ENCODE assay signal across 15 mouse cellular contexts in the genomic region with DNA sequence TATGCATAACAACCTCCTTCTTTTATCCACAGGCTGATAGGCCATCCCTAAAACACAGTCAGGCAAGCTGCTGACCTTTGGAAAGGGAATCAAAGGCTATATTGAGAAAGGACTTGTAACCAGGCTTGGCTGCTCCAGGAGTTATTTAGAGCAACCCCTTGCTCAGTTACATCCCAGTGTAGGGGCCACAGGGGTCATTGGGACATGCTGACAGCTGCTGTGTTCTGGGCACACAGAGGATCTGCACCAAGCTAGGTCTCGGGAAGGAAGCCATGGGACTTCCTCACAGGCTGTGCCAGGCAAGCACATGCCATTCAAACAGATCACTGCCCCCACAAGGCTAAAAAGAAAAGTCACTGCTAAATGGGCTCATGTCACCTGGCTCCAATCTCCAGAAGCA. TPM values are rescaled to one million over a fixed set of nuclear protein-coding genes. Genes with fewer than 3 reads are reported as not detected.
DNase-seq lines count a peak whose midpoint lies in the region; ATAC-seq and TF ChIP-seq lines count a peak whose summit lies in the region.
"Had no signal": no experiment of that assay in that cellular context is flagged by ENCODE, and none has a peak within 500 bp of the region (broad histone marks: within the 10 kb centered on the region; RNA-seq: fewer than 3 reads in every experiment).

No protein-coding gene starts in this region.

- WGBS in kidney, embryonic 14.5 days, result 40% methylated on average over 1 of the region's 1 CpGs
- 32% methylated on average over 1 of the region's 1 CpGs for WGBS in liver, embryonic 16.5 days (ENCODE audit: insufficient replicate concordance)
- WGBS in thymus, adult 2 months, result 48% methylated on average over 1 of the region's 1 CpGs

- TF ChIP-seq POLR2A in thymus, adult 2 months (IDR thresholded peaks at IDR 0.05; ENCODE audit: control insufficient read depth, extremely low read depth, insufficient read depth, low read length, poor library complexity), result no peak

- H3K27ac ChIP-seq in kidney, embryonic 14.5 days (ENCODE audit: low read depth, low read length), result no peak overlapping the region
- peak overlapping the region; percentile 4; the same call in 1 of the 2 replicates for H3K27ac ChIP-seq in liver, embryonic 16.5 days (ENCODE audit: low read length)
- no peak overlapping the region for H3K27ac ChIP-seq in thymus, adult 2 months (ENCODE audit: control insufficient read depth, insufficient read depth, low read length)
- H3K27ac ChIP-seq: embryonic facial prominence, embryonic 13.5 days; heart, embryonic 13.5 days; limb, embryonic 12.5 days; midbrain, embryonic 15.5 days; neural tube, embryonic 15.5 days had no signal

- no peaks in the 10 kb centered on the region for H3K9me3 ChIP-seq in kidney, embryonic 14.5 days (ENCODE audit: control insufficient read depth, low read length)
- no peaks in the 10 kb centered on the region for H3K9me3 ChIP-seq in liver, embryonic 16.5 days (replicated peaks; ENCODE audit: control insufficient read depth, low read length)
- H3K9me3 ChIP-seq: embryonic facial prominence, embryonic 13.5 days; heart, embryonic 13.5 days; limb, embryonic 12.5 days; midbrain, embryonic 15.5 days; neural tube, embryonic 15.5 days had no signal

- H3K27me3 ChIP-seq in kidney, embryonic 14.5 days (ENCODE audit: control insufficient read depth, insufficient read depth, low read length), result no peaks in the 10 kb centered on the region
- no peaks in the 10 kb centered on the region for H3K27me3 ChIP-seq in liver, embryonic 16.5 days (ENCODE audit: control insufficient read depth, insufficient read depth, low read depth, low read length)
- H3K27me3 ChIP-seq in thymus, adult 2 months (ENCODE audit: control insufficient read depth, insufficient read depth, low read length), result no peaks in the 10 kb centered on the region
- H3K27me3 ChIP-seq: embryonic facial prominence, embryonic 13.5 days; heart, embryonic 13.5 days; limb, embryonic 12.5 days; midbrain, embryonic 15.5 days; neural tube, embryonic 15.5 days had no signal

- no peak for TF ChIP-seq CTCF in thymus, adult 2 months (IDR thresholded peaks at IDR 0.05; ENCODE audit: borderline replicate concordance, control insufficient read depth, extremely low read depth, insufficient read depth, low read length, poor library complexity)

- no peaks in the 10 kb centered on the region for H3K4me1 ChIP-seq in kidney, embryonic 14.5 days (ENCODE audit: control insufficient read depth, insufficient read depth, low read length)
- H3K4me1 ChIP-seq in liver, embryonic 16.5 days (ENCODE audit: control insufficient read depth, low read depth, low read length), result peaks cover 28% of the 10 kb centered on the region
- H3K4me1 ChIP-seq in thymus, adult 2 months (replicated peaks; ENCODE audit: control insufficient read depth, insufficient read depth, low read length), result peaks cover 5% of the 10 kb centered on the region; the same call in 1 of the 2 replicates
- H3K4me1 ChIP-seq: embryonic facial prominence, embryonic 13.5 days; limb, embryonic 12.5 days; midbrain, embryonic 15.5 days; neural tube, embryonic 15.5 days had no signal

- no peaks in the 10 kb centered on the region for H3K36me3 ChIP-seq in kidney, embryonic 14.5 days (ENCODE audit: control insufficient read depth, insufficient read depth, low read length)
- H3K36me3 ChIP-seq in liver, embryonic 16.5 days (ENCODE audit: control insufficient read depth, insufficient read depth), result no peaks in the 10 kb centered on the region
- no peaks in the 10 kb centered on the region for H3K36me3 ChIP-seq in thymus, adult 2 months (ENCODE audit: control insufficient read depth, insufficient read depth, low read length)
- H3K36me3 ChIP-seq: embryonic facial prominence, embryonic 13.5 days; heart, embryonic 13.5 days; limb, embryonic 12.5 days; midbrain, embryonic 15.5 days; neural tube, embryonic 15.5 days had no signal

- peak; percentile 58 for DNase-seq in kidney, adult 9 months
- DNase-seq in adipocyte (ENCODE audit: low spot score), result peak; percentile 84
- DNase-seq in gastrocnemius, postnatal 10 days, result peak; percentile 42
- DNase-seq in spleen, postnatal 36 days (ENCODE audit: low spot score in 2 of 2), result no peak
- no peak for DNase-seq in thymus, adult 2 months
- DNase-seq: layer of hippocampus, postnatal 36 days; right cerebral cortex, postnatal 14 days had no signal

- ATAC-seq in kidney, embryonic 14.5 days (ENCODE audit: low FRiP score, low TSS enrichment), result no peak
- peak; percentile 68 for ATAC-seq in liver, embryonic 16.5 days (ENCODE audit: low read depth)
- ATAC-seq: forebrain, embryonic 16.5 days; midbrain, embryonic 15.5 days had no signal

- H3K4me2 ChIP-seq in kidney, embryonic 14.5 days (replicated peaks; ENCODE audit: low read depth, low read length), result no peak overlapping the region
- no peak overlapping the region for H3K4me2 ChIP-seq in liver, embryonic 16.5 days (ENCODE audit: low read depth, low read length)
- H3K4me2 ChIP-seq: embryonic facial prominence, embryonic 13.5 days; heart, embryonic 13.5 days; limb, embryonic 12.5 days; midbrain, embryonic 15.5 days; neural tube, embryonic 15.5 days had no signal

- no peak overlapping the region for H3K4me3 ChIP-seq in kidney, embryonic 14.5 days (ENCODE audit: low read length)
- H3K4me3 ChIP-seq in liver, embryonic 16.5 days (ENCODE audit: low read depth, low read length), result no peak overlapping the region
- no peak overlapping the region for H3K4me3 ChIP-seq in thymus, adult 2 months (ENCODE audit: control insufficient read depth, insufficient read depth, low read length)
- H3K4me3 ChIP-seq: embryonic facial prominence, embryonic 13.5 days; heart, embryonic 13.5 days; limb, embryonic 12.5 days; midbrain, embryonic 15.5 days; neural tube, embryonic 15.5 days had no signal

- no peak overlapping the region for H3K9ac ChIP-seq in kidney, embryonic 14.5 days (ENCODE audit: low read depth, low read length)
- H3K9ac ChIP-seq in liver, embryonic 16.5 days (ENCODE audit: low read depth, low read length), result no peak overlapping the region
- H3K9ac ChIP-seq: embryonic facial prominence, embryonic 13.5 days; heart, embryonic 13.5 days; limb, embryonic 12.5 days; midbrain, embryonic 15.5 days; neural tube, embryonic 15.5 days had no signal

RNA-seq across cellular contexts. Expression of a gene that starts 14.5 kb away (rescaled TPM):
- 84.6 and 156 TPM in 2 replicates for polyA plus RNA-seq in kidney, embryonic 14.5 days (2014; fragmentation: Nextera tagmentation; extraction: Ambion mirVana)
- total RNA-seq in gastrocnemius, postnatal 10 days (2021), result 10 to 100 TPM; 51.6 to 63.7 TPM
- 58.1 and 59.3 TPM in 2 replicates for polyA plus RNA-seq in liver, embryonic 16.5 days (2015; fragmentation: Nextera tagmentation; extraction: Ambion mirVana)
- polyA plus RNA-seq in thymus, adult 2 months (2012; rRNA removed), result 69.3 and 72.4 TPM in 2 replicates

RNA-seq across cellular contexts. Expression of a gene that starts 22.2 kb away (rescaled TPM):
- 1,222 and 1,346 TPM in 2 replicates for polyA plus RNA-seq in kidney, embryonic 14.5 days (2014; fragmentation: Nextera tagmentation; extraction: Ambion mirVana)
- 100 to 1,000 TPM; 444 to 488 TPM for total RNA-seq in gastrocnemius, postnatal 10 days (2021)
- polyA plus RNA-seq in liver, embryonic 16.5 days (2015; fragmentation: Nextera tagmentation; extraction: Ambion mirVana), result 486 and 530 TPM in 2 replicates
- 302 and 311 TPM in 2 replicates for polyA plus RNA-seq in thymus, adult 2 months (2012; rRNA removed)

RNA-seq across cellular contexts. Expression of a gene that starts 34.5 kb away (rescaled TPM):
- polyA plus RNA-seq in kidney, embryonic 14.5 days (2014; fragmentation: Nextera tagmentation; extraction: Ambion mirVana), result 61.5 and 63.5 TPM in 2 replicates
- 10 to 100 TPM; 22.0 to 26.9 TPM for total RNA-seq in gastrocnemius, postnatal 10 days (2021)
- polyA plus RNA-seq in liver, embryonic 16.5 days (2015; fragmentation: Nextera tagmentation; extraction: Ambion mirVana), result 17.5 and 24.2 TPM in 2 replicates
- polyA plus RNA-seq in thymus, adult 2 months (2012; rRNA removed), result 50.7 and 51.1 TPM in 2 replicates

RNA-seq across cellular contexts. Expression of a gene that starts 37.5 kb away (rescaled TPM):
- polyA plus RNA-seq in kidney, embryonic 14.5 days (2014; fragmentation: Nextera tagmentation; extraction: Ambion mirVana), result 3.4 and 5.4 TPM in 2 replicates
- 1 to 10 TPM; 1.7 to 2.5 TPM for total RNA-seq in gastrocnemius, postnatal 10 days (2021)
- polyA plus RNA-seq in liver, embryonic 16.5 days (2015; fragmentation: Nextera tagmentation; extraction: Ambion mirVana), result 4.5 and 4.6 TPM in 2 replicates
- 0.56 and 1.2 TPM in 2 replicates for polyA plus RNA-seq in thymus, adult 2 months (2012; rRNA removed)

RNA-seq across cellular contexts. Expression of a gene that starts 40.6 kb away (rescaled TPM):
- polyA plus RNA-seq in kidney, embryonic 14.5 days (2014; fragmentation: Nextera tagmentation; extraction: Ambion mirVana), result 53.4 and 60.4 TPM in 2 replicates
- 10 to 100 TPM in 1 of 2 experiments, 1 to 10 TPM in 1; 8.1 to 11.7 TPM for total RNA-seq in gastrocnemius, postnatal 10 days (2021)
- polyA plus RNA-seq in liver, embryonic 16.5 days (2015; fragmentation: Nextera tagmentation; extraction: Ambion mirVana), result 14.9 and 17.5 TPM in 2 replicates
- polyA plus RNA-seq in thymus, adult 2 months (2012; rRNA removed), result 28.8 and 31.9 TPM in 2 replicates

Comparison
In these comparisons a context has a peak if more than half of its experiments do, and no peak if none do; other contexts are left out.
1. DNase-seq: peak in kidney, adult 9 months (single experiment), adipocyte (single experiment) and gastrocnemius, postnatal 10 days (single experiment); none in spleen, postnatal 36 days (0 of 2) and thymus, adult 2 months (single experiment).